Mouse (Mus musculus) bone marrow, adult 2 months (tissue): ENCODE results near the gene Dse. TPM values are rescaled to one million over a fixed set of nuclear protein-coding genes. Genes with fewer than 3 reads are reported as not detected.

Experiments
- H3K27ac ChIP-seq: fragments of 200-500 bp; 2 replicates; pipeline ENCODE4 v1.5.1; 2012; ENCODE audit warnings: low read depth, mild to moderate bottlenecking, control low read depth, inconsistent platforms, low read length; ENCODE audit not compliant: control insufficient read depth, poor library complexity, insufficient read depth
- H3K4me1 ChIP-seq: fragments of 200-500 bp; 2 replicates; pipeline ENCODE4 v1.6.1; 2011; ENCODE audit warnings: low read length; ENCODE audit not compliant: control insufficient read depth, insufficient read depth
- H3K4me3 ChIP-seq: fragments of 200-500 bp; replicated peaks from 2 replicates; pipeline ENCODE3; 2011; ENCODE audit warnings: mild to moderate bottlenecking, low read depth, low read length, control low read depth; ENCODE audit not compliant: control insufficient read depth
- CTCF ChIP-seq: fragments of 200-500 bp; IDR thresholded peaks from 2 replicates; pipeline ENCODE4 v1.5.1; 2011; ENCODE audit warnings: low read length, control low read depth; ENCODE audit not compliant: control insufficient read depth, insufficient read depth
- POLR2A ChIP-seq: fragments of 200-500 bp; IDR thresholded peaks from 2 replicates; pipeline ENCODE4 v1.6.1; 2011; ENCODE audit warnings: low read depth, mild to moderate bottlenecking, control low read depth, low read length, borderline replicate concordance; ENCODE audit not compliant: control insufficient read depth
- WGBS: fragments of 180-500 bp; shearing (Covaris S2); methylation state at CpG from one replicate; pipeline ENCODE4 v1.1.7; 2018; 5-methylcytosine and 5-hydroxymethylcytosine counted together
- polyA plus RNA-seq: library from polyadenylated mRNA; stranded (reverse); fragments of >200 nt; gene quantifications from 2 replicates; pipeline ENCODE4 v1.2.4, GENCODE M21; 2011; ENCODE audit warnings: low replicate concordance; ENCODE audit not compliant: missing spikeins, insufficient read depth, insufficient read length

Gene Dse
- polyA plus RNA-seq, 1 experiment, result 4.8 TPM

DNA sequence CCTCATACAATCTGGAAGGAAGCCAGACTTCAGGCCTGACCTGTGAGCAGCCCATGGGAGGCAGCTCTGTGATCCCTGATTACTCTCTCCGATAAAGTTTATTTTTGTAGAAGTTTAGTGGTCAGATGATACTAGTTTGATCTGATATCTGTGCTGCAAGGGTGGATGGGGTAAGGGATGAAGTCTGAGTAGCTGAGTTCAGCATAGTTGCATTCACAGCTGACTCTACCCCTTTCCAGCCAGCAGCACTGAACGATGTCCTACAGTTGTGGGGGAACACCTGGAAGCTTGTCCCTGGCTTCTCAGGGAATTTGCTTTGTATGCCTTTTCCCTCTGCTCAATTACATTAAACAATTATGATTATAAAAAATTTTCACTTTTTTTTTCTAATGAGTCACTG lies 12.6 kb downstream of the Dse start:
- H3K27ac ChIP-seq, result no peak overlapping the region
- H3K4me1 ChIP-seq, result peaks cover 3% of the 10 kb centered on the region
- WGBS, result 42% methylated on average over 2 of the region's 2 CpGs
- TF ChIP-seq CTCF, result no peak
- TF ChIP-seq POLR2A, result no peak
- H3K4me3 ChIP-seq, result no peak overlapping the region

DNA sequence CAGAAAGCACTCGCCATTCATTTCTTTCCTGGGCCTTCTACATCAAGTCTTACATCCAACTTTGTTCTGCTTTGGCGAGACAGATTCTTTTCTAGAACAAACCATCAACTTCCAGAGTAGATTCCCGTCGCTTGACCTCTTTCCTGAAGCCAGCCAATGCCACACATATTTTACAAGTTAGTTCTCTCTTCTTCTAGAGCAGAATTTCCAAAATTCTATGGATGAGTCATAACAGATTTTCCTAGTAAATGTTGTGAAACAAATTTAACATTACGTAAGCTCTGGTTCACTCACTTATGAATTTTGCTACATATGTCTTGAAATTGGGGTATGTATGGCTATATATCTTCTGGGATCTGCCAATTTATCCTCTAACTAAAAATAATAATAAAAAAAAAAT lies 13.0 kb downstream of the Dse start:
- peaks cover 3% of the 10 kb centered on the region for H3K4me1 ChIP-seq
- TF ChIP-seq POLR2A (no peak), CTCF (no peak)
- H3K4me3 ChIP-seq, result no peak overlapping the region
- WGBS, result 66% methylated on average over 5 of the region's 5 CpGs
- no peak overlapping the region for H3K27ac ChIP-seq

DNA sequence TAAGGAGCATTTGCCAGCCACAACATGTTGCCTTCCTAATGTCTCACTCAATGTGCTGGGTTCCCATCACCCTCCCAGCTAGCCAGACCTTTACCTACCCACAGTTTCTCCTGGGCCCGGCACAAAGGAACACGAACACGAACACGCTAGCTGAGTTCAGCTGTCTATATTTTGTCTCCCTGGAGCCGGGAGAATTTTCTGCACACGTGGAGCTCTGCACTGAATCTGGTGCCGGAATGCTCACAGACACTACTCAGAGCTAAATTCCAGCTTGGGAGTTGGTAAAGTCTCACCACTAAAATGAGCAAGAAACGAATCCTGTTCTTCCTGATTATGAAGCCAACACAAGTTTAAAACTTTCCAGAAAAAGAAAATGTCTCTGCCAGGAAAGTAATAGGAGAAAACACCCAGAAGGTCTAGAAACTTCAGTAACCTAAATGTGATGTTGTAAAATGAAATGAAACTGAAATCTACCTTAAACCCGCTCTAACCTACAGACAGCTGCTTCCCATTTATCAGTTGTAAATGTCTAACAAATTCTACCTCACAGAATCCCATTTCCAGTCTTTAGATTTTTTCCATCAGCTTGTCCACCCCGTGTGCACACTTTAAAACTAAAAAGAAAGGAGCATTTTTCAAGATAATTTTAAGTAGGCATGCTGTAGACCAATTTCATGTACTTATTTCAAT lies 20.8 kb downstream of the Dse start:
- WGBS, result 77% methylated on average over 10 of the region's 10 CpGs
- TF ChIP-seq CTCF, result no peak
- TF ChIP-seq POLR2A, result no peak
- Histone ChIP-seq H3K4me3 (no peak overlapping the region), H3K27ac (no peak overlapping the region), H3K4me1 (no peaks in the 10 kb centered on the region; the same call in 1 of the 2 replicates)

DNA sequence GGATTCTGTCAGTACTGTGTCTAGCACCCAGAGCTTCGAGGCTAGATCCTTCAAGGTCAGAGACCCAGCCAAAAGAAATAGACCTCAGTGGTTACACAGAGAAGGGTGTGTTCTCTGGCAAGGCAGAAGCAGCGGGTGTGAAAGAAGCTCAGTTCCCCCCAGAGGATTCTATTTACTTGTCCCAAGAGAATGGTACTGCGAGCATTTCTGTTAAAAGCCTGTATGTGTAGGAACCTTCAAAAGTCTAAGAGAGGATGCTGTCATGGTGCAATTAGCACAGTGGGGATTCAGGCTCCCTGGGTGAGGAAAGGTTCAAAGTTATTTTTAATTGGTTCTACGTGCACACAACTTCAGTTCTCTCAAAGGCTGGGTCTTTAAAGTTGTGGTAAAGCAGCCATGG lies 22.0 kb downstream of the Dse start:
- 62% methylated on average over 4 of the region's 4 CpGs for WGBS
- no peaks in the 10 kb centered on the region; the same call in 1 of the 2 replicates for H3K4me1 ChIP-seq
- no peak overlapping the region for H3K4me3 ChIP-seq
- TF ChIP-seq CTCF, result no peak
- no peak for TF ChIP-seq POLR2A
- H3K27ac ChIP-seq, result no peak overlapping the region

DNA sequence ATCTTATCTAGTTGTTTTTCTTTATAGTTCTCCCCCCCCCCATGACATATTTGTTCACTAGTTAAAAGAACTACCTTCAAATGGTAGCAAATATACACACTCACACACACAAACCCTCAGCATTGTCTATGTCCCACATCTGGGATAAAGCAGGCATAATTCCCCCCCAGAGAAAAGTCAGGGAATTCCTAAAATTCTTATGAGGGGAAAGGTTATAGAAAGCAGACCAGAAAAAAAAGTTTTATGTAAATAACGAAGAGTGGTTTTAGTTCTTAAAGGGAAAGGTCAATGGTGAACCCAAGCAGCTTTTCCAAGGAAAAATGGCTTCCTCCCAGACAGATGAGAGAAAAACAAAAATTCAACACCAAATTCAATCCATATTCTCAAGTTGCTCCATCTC lies 22.6 kb downstream of the Dse start:
- TF ChIP-seq POLR2A, result no peak
- no peak for TF ChIP-seq CTCF
- H3K4me3 ChIP-seq, result no peak overlapping the region
- WGBS, result 65% methylated on average over 1 of the region's 1 CpGs

DNA sequence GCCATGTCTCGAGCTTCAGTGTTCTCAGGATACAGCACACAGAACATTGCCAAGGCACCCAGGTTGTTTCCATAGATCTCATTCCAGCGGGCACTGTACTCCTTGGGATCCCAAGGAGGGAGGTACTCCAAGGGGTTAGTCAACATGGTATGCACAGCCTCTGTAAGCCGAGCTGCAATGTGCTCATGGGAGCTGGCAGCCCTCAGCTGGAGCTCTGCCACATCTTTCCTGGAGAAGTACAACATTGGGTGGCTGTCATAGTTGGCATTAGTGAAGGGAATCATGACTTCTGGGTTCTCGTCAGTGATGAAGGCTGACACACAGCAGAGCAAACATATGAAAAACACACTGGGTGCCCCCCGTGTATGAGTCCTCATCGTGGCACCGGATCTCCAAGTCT lies 23.8 kb downstream of the Dse start:
- H3K27ac ChIP-seq, result no peak overlapping the region
- WGBS, result 74% methylated on average over 7 of the region's 7 CpGs
- H3K4me3 ChIP-seq, result no peak overlapping the region
- TF ChIP-seq POLR2A (no peak), CTCF (no peak)
- no peaks in the 10 kb centered on the region; the same call in 1 of the 2 replicates for H3K4me1 ChIP-seq

More for the DNA sequence above, 22.6 kb downstream of the Dse start:
- Histone ChIP-seq H3K4me1 (no peaks in the 10 kb centered on the region; the same call in 1 of the 2 replicates), H3K27ac (no peak overlapping the region)

DNA sequence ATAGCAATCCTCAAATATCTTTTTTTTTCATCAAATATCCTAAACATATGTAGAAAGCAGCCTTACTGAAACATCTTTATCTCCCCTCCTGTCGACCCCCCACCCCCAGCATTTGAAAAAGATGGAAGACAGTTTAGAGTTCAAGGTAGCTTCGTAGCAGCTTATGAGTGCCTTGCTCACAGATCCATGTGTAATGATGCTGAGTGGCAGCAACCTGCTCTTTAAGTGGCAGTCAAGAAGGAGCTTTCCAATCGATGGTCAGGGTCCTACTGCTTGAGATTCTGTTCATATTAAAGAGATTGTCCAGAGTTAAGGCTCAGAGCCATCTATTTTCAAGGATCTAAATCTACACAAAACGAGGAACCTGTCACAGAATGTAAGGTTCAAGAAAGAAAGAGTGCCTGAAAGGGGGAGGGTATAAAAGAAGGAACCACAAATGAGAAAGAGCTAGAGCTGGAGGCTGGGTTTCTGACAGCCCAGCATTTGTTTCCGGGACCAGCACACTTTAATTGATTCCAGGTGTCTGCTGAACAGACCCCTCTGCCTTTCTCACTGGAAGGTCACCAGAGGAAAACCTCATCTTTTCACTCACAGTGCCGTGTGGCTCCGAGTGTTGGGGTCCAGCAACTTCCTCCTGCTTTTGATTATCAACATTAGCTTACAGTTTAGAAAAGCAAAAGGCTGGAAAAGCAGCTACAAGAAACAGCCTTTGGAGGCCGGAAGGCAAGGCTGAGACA lies 31.5 kb downstream of the Dse start:
- TF ChIP-seq POLR2A (no peak), CTCF (no peak)

DNA sequence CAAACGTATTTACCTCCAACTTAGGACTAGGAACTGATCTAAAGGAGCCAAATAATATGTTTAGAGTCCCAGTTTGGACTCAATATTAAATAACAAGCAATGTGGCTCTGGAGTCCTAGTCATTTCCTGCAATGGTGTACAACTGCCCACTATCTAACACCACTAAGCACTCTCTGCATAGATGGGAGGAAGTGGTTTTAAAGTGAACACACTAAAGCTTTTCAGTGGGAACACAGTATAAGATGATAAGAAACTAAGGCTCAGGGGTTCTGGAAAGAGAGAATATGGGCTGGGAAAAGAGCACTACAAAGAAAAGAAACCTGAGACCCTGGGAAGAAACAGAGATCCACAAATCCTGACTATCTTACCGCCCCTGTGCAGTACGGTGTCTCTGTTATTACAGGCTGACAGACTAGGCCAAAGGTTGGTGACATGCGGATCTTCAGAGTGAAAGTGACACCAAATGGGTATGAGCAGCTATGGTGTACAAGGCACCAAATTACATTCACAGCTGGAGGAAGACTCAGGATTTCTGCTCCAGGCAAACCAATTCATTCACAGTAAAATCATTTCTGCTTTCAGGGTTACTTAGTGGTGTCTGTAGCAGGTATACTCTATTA lies 34.7 kb downstream of the Dse start:
- Histone ChIP-seq H3K4me3 (no peak overlapping the region), H3K4me1 (no peaks in the 10 kb centered on the region; the same call in 1 of the 2 replicates), H3K27ac (no peak overlapping the region)
- TF ChIP-seq CTCF (no peak), POLR2A (no peak)
- 33% methylated on average over 4 of the region's 4 CpGs for WGBS

More for the DNA sequence above, 31.5 kb downstream of the Dse start:
- 23% methylated on average over 8 of the region's 8 CpGs for WGBS
- H3K4me1 ChIP-seq, result no peaks in the 10 kb centered on the region; the same call in 1 of the 2 replicates
- no peak overlapping the region for H3K27ac ChIP-seq
- H3K4me3 ChIP-seq, result no peak overlapping the region
